Mouse (Mus musculus): ENCODE data around the gene Rad9b.
"Not testable (repeated sequence)": the region's sequence is repeated elsewhere in the genome, so short reads cannot be mapped to it uniquely, and the experiment has no call there.

DNA sequence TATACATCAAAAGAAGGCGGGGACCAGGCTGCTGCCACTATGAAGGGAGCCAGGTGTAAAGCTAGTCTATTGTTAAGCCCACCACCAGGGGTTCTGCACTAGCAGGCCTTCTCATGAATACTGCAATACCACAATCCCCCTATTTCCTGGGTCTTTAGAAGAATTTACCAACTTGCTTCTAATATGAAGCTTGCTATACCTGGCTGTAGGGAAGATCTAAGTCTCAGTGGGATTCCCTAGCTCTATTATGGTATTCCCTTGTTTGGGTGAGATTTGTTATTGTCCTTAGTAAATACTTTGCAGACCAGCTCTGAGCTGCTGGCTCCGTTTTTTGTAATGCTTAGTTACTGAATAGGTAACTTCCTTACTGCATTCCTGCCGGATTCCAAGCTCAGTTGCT, 35.1 kb downstream of the Rad9b start:
- not testable (repeated sequence) for TF ChIP-seq CTCF (conservative IDR thresholded peaks at IDR 0.05 in 1 of 2, IDR thresholded peaks at IDR 0.05 in 1 of 2; ENCODE audit: low read depth in 2 of 2, low read length in 2 of 2); RCOR1 (conservative IDR thresholded peaks at IDR 0.05; ENCODE audit: low read depth, low read length); NELFE (IDR thresholded peaks at IDR 0.05; ENCODE audit: low read depth, low read length); MYC (IDR thresholded peaks at IDR 0.05; ENCODE audit: low read depth, low read length); ZMIZ1 (IDR thresholded peaks at IDR 0.05; ENCODE audit: low read depth, low read length); MAX (IDR thresholded peaks at IDR 0.05; ENCODE audit: low read length); POLR2A (IDR thresholded peaks at IDR 0.05; ENCODE audit: low read depth, low read length); ETS1 (conservative IDR thresholded peaks at IDR 0.05; ENCODE audit: low read depth, low read length); POLR2AphosphoS2 (IDR thresholded peaks at IDR 0.05; ENCODE audit: low read depth, low read length); MEF2A (IDR thresholded peaks at IDR 0.05; ENCODE audit: borderline replicate concordance, low read depth, low read length); USF1 (IDR thresholded peaks at IDR 0.05; ENCODE audit: low read depth, low read length); JUND (conservative IDR thresholded peaks at IDR 0.05; ENCODE audit: low read depth, low read length); EP300 (IDR thresholded peaks at IDR 0.05; ENCODE audit: low read length)
